In genomic region chr17:62939930-62940572, GRCm38 (mm10) we compare ENCODE assay signal across 10 mouse cellular contexts. TPM values are rescaled to one million over a fixed set of nuclear protein-coding genes. Genes with fewer than 3 reads are reported as not detected.
A peak's percentile ranks its signal among the peaks of the same experiment; 100 is the strongest.
DNase-seq lines count a peak whose midpoint lies in the region; ATAC-seq and TF ChIP-seq lines count a peak whose summit lies in the region.
"Had no signal": no experiment of that assay in that cellular context is flagged by ENCODE, and none has a peak within 500 bp of the region (broad histone marks: within the 10 kb centered on the region; RNA-seq: fewer than 3 reads in every experiment).

No protein-coding gene starts in this region.

- no peak for TF ChIP-seq CTCF in E14TG2a.4 (conservative IDR thresholded peaks at IDR 0.05; ENCODE audit: low read length)

- peaks cover 17% of the 10 kb centered on the region for H3K9me3 ChIP-seq in E14TG2a.4 (ENCODE audit: low read length)
- H3K9me3 ChIP-seq in forebrain, embryonic 14.5 days (replicated peaks; ENCODE audit: control insufficient read depth, low read length): no peaks in the 10 kb centered on the region
- H3K9me3 ChIP-seq in midbrain, embryonic 12.5 days: no peaks in the 10 kb centered on the region

- H3K27ac ChIP-seq in forebrain, embryonic 14.5 days (ENCODE audit: low read depth, low read length): no peak overlapping the region
- no peak overlapping the region for H3K27ac ChIP-seq in midbrain, embryonic 12.5 days (replicated peaks)
- H3K27ac ChIP-seq: left cerebral cortex, adult 2 months had no signal

- peak overlapping the region; percentile 43 for H3K4me2 ChIP-seq in forebrain, embryonic 14.5 days (ENCODE audit: low read length)
- peak overlapping the region; percentile 31 for H3K4me2 ChIP-seq in midbrain, embryonic 12.5 days (replicated peaks)

- H3K27me3 ChIP-seq in E14TG2a.4 (ENCODE audit: insufficient read depth, low read length): 0 out of 2 replicates have a peak, but pooled peaks cover 9% of the 10 kb centered on the region
- no peaks in the 10 kb centered on the region; the same call in 1 of the 2 replicates for H3K27me3 ChIP-seq in forebrain, embryonic 14.5 days (replicated peaks; ENCODE audit: control insufficient read depth, insufficient read depth, low read length)
- 0 out of 2 replicates have a peak, but pooled peaks cover 3% of the 10 kb centered on the region for H3K27me3 ChIP-seq in midbrain, embryonic 12.5 days

- no peak overlapping the region for H3K9ac ChIP-seq in forebrain, embryonic 14.5 days (ENCODE audit: low read length)
- H3K9ac ChIP-seq in midbrain, embryonic 12.5 days (replicated peaks): no peak overlapping the region

- DNase-seq in ES-CJ7 (ENCODE audit: low read depth, low spot score): peak; percentile 27
- peak; percentile 14 for DNase-seq in forebrain, embryonic 14.5 days (ENCODE audit: low spot score)
- no peak for DNase-seq in spleen, postnatal 36 days (ENCODE audit: low spot score in 2 of 2)
- DNase-seq in frontal cortex, postnatal 25 days (ENCODE audit: low spot score in 2 of 2): no peak
- DNase-seq: cerebellum, postnatal 14 days; gastrocnemius, postnatal 25 days had no signal

- peak; percentile 40 for ATAC-seq in forebrain, embryonic 14.5 days
- ATAC-seq in midbrain, embryonic 12.5 days (ENCODE audit: low FRiP score, low read depth): peak; percentile 63
- no peak for ATAC-seq in frontal cortex, adult (ENCODE audit: low TSS enrichment)

- H3K36me3 ChIP-seq in E14TG2a.4 (ENCODE audit: insufficient read depth, low read length): no peaks in the 10 kb centered on the region
- H3K36me3 ChIP-seq in forebrain, embryonic 14.5 days (ENCODE audit: control insufficient read depth, insufficient read depth, low read length): no peaks in the 10 kb centered on the region
- no peaks in the 10 kb centered on the region for H3K36me3 ChIP-seq in midbrain, embryonic 12.5 days

- peak overlapping the region; percentile 32; the same call in 1 of the 2 replicates for H3K4me3 ChIP-seq in E14TG2a.4 (replicated peaks; ENCODE audit: low read length)
- H3K4me3 ChIP-seq in forebrain, embryonic 14.5 days (ENCODE audit: low read depth, low read length): no peak overlapping the region
- peak overlapping the region; percentile 4; the same call in 1 of the 2 replicates for H3K4me3 ChIP-seq in midbrain, embryonic 12.5 days
- H3K4me3 ChIP-seq: left cerebral cortex, adult 2 months had no signal

- 2% methylated on average over 18 of the region's 18 CpGs for WGBS in forebrain, embryonic 14.5 days
- 3% methylated on average over 18 of the region's 18 CpGs for WGBS in midbrain, embryonic 12.5 days

- H3K4me1 ChIP-seq in E14TG2a.4 (replicated peaks; ENCODE audit: low read depth, low read length): peaks cover 16% of the 10 kb centered on the region
- peaks cover 9% of the 10 kb centered on the region for H3K4me1 ChIP-seq in forebrain, embryonic 14.5 days (ENCODE audit: control insufficient read depth, insufficient read depth, low read length)
- H3K4me1 ChIP-seq in midbrain, embryonic 12.5 days: peaks cover 13% of the 10 kb centered on the region

RNA-seq across cellular contexts. Expression of gene Efna5, which starts 58.9 kb away (rescaled TPM):
- 18.8 and 20.9 TPM in 2 replicates for polyA plus RNA-seq in forebrain, embryonic 14.5 days (2014; fragmentation: Nextera tagmentation; extraction: Ambion mirVana)
- 85.4 and 115 TPM in 2 replicates for polyA plus RNA-seq in midbrain, embryonic 12.5 days (2016; fragmentation: Nextera tagmentation; extraction: Ambion mirVana)

Comparison
In these comparisons a context has a peak if more than half of its experiments do, and no peak if none do; other contexts are left out.
1. DNase-seq: peak in ES-CJ7 (single experiment) and forebrain, embryonic 14.5 days (single experiment); none in spleen, postnatal 36 days (0 of 2) and frontal cortex, postnatal 25 days (0 of 2).